Mouse (Mus musculus): ENCODE data around the gene Tlr5.

GRCm38 (mm10) chr1:182914121-182914908, 40.3 kb upstream of the Tlr5 start:
- TF ChIP-seq CTCF (IDR thresholded peaks at IDR 0.05; ENCODE audit: low read depth) (no peak), EP300 (IDR thresholded peaks at IDR 0.05; ENCODE audit: low read depth) (no peak)
